Mouse (Mus musculus) ES-E14 (cell line): ENCODE measurements at regions not wholly inside any gene's neighbourhood (a gene's known extent, or its start where the extent isn't known, plus 50 kb on each side); places are given as distances from the start of the nearest gene placed in this dataset.

Experiments used
- MAFK ChIP-seq: IDR thresholded peaks from 2 replicates; pipeline ENCODE4 v1.6.1; 2014; ENCODE audit warnings: mild to moderate bottlenecking, low read depth, low read length, inconsistent platforms; ENCODE audit not compliant: insufficient read depth
- ZC3H11A ChIP-seq: IDR thresholded peaks from 2 replicates; pipeline ENCODE4 v1.6.1; 2012; ENCODE audit warnings: low read depth, mild to moderate bottlenecking, inconsistent platforms, low read length, borderline replicate concordance

DNA sequence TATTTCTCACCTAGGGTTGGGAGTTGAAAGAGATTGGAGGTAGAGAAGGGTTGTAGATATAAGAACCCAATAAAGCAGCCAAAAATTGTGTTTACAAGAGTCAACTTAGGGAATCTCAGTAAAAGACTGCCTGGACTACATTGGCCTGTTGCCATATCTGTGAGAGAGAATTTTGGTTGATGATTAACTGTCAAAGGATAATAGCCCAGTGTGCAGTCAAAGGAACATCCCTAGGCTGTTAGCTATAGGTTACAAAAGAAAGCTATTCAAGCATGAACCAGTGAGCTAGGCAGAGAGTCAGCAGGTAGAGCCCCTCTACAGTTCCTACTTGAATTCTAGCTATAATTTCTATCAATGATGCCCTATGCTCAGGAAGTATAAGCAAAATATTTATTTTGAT, 419.0 kb downstream of the Car8 start:
- TF ChIP-seq MAFK, result no peak
- TF ChIP-seq ZC3H11A, result no peak
